ENCODE assay signal across 9 mouse cellular contexts in genomic region chr12:31895888-31896287, GRCm38 (mm10). TPM values are rescaled to one million over a fixed set of nuclear protein-coding genes. Genes with fewer than 3 reads are reported as not detected.
A peak's percentile ranks its signal among the peaks of the same experiment; 100 is the strongest.
DNase-seq lines count a peak whose midpoint lies in the region; ATAC-seq lines count a peak whose summit lies in the region.
"Had no signal": no experiment of that assay in that cellular context is flagged by ENCODE, and none has a peak within 500 bp of the region (broad histone marks: within the 10 kb centered on the region; RNA-seq: fewer than 3 reads in every experiment).

No protein-coding gene starts in this region.

- no peak overlapping the region for H3K9ac ChIP-seq in embryonic facial prominence, embryonic 14.5 days (ENCODE audit: low read depth, low read length)
- 0 out of 2 replicates have a peak overlapping the region, but pooled peaks have one; percentile 8 for H3K9ac ChIP-seq in midbrain, embryonic 13.5 days (replicated peaks)
- no peak overlapping the region for H3K9ac ChIP-seq in kidney, embryonic 16.5 days (replicated peaks; ENCODE audit: low read length)
- H3K9ac ChIP-seq: liver, embryonic 13.5 days had no signal

- H3K9me3 ChIP-seq in embryonic facial prominence, embryonic 14.5 days (ENCODE audit: control insufficient read depth, low read length): no peaks in the 10 kb centered on the region
- H3K9me3 ChIP-seq in midbrain, embryonic 13.5 days: no peaks in the 10 kb centered on the region
- H3K9me3 ChIP-seq in kidney, embryonic 16.5 days (ENCODE audit: low read length): no peaks in the 10 kb centered on the region
- H3K9me3 ChIP-seq: liver, embryonic 13.5 days had no signal

- H3K4me2 ChIP-seq in embryonic facial prominence, embryonic 14.5 days (ENCODE audit: low read depth, low read length): no peak overlapping the region
- H3K4me2 ChIP-seq in midbrain, embryonic 13.5 days (replicated peaks): no peak overlapping the region
- H3K4me2 ChIP-seq in kidney, embryonic 16.5 days (replicated peaks; ENCODE audit: low read depth, low read length): no peak overlapping the region
- H3K4me2 ChIP-seq: liver, embryonic 13.5 days had no signal

- 0 out of 2 replicates have a peak, but pooled peaks cover 9% of the 10 kb centered on the region for H3K36me3 ChIP-seq in embryonic facial prominence, embryonic 14.5 days (ENCODE audit: control insufficient read depth, insufficient read depth, low read length)
- H3K36me3 ChIP-seq in midbrain, embryonic 13.5 days: peaks cover 4% of the 10 kb centered on the region; the same call in 1 of the 2 replicates
- H3K36me3 ChIP-seq in kidney, embryonic 16.5 days (ENCODE audit: insufficient read depth, low read length): no peaks in the 10 kb centered on the region
- H3K36me3 ChIP-seq: liver, embryonic 13.5 days had no signal

- WGBS in embryonic facial prominence, embryonic 14.5 days: 18% methylated on average over 2 of the region's 2 CpGs
- WGBS in midbrain, embryonic 13.5 days: 6% methylated on average over 2 of the region's 2 CpGs
- 16% methylated on average over 2 of the region's 2 CpGs for WGBS in kidney, embryonic 16.5 days

- ATAC-seq in frontal cortex, adult (ENCODE audit: low TSS enrichment): peak; percentile 88
- peak; percentile 27; the same call in 1 of the 2 replicates for ATAC-seq in embryonic facial prominence, embryonic 14.5 days (ENCODE audit: low read depth)
- peak; percentile 91 for ATAC-seq in midbrain, embryonic 13.5 days
- no peak for ATAC-seq in inflammation-experienced regulatory T-cells, adult 6 months
- ATAC-seq in kidney, embryonic 16.5 days (ENCODE audit: low FRiP score, low TSS enrichment): no peak

- H3K4me3 ChIP-seq in embryonic facial prominence, embryonic 14.5 days (ENCODE audit: low read depth, low read length): no peak overlapping the region
- H3K4me3 ChIP-seq in midbrain, embryonic 13.5 days (replicated peaks): no peak overlapping the region
- no peak overlapping the region for H3K4me3 ChIP-seq in kidney, embryonic 16.5 days (ENCODE audit: low read length)
- H3K4me3 ChIP-seq: liver, embryonic 13.5 days had no signal

- no peaks in the 10 kb centered on the region for H3K4me1 ChIP-seq in embryonic facial prominence, embryonic 14.5 days (ENCODE audit: control insufficient read depth, insufficient read depth, low read length)
- H3K4me1 ChIP-seq in midbrain, embryonic 13.5 days (replicated peaks): peaks cover 32% of the 10 kb centered on the region
- H3K4me1 ChIP-seq in kidney, embryonic 16.5 days (ENCODE audit: insufficient read depth, low read length): no peaks in the 10 kb centered on the region
- H3K4me1 ChIP-seq: liver, embryonic 13.5 days had no signal

- H3K27me3 ChIP-seq in embryonic facial prominence, embryonic 14.5 days (replicated peaks; ENCODE audit: control insufficient read depth, insufficient read depth, low read length): no peaks in the 10 kb centered on the region
- no peaks in the 10 kb centered on the region for H3K27me3 ChIP-seq in midbrain, embryonic 13.5 days
- H3K27me3 ChIP-seq in kidney, embryonic 16.5 days (ENCODE audit: insufficient read depth, low read length): no peaks in the 10 kb centered on the region
- H3K27me3 ChIP-seq: liver, embryonic 13.5 days had no signal

- no peak for DNase-seq in frontal cortex, postnatal 14 days (ENCODE audit: low spot score in 2 of 2)
- DNase-seq in embryonic facial prominence, embryonic 14.5 days (ENCODE audit: low spot score): peak; percentile 27
- peak; percentile 43 to 55 for DNase-seq in layer of hippocampus, postnatal 36 days
- DNase-seq in thymus, adult 18-20 months: no peak
- DNase-seq: liver, embryonic 13.5 days had no signal

- no peak overlapping the region for H3K27ac ChIP-seq in embryonic facial prominence, embryonic 14.5 days (replicated peaks; ENCODE audit: low read depth, low read length)
- H3K27ac ChIP-seq in midbrain, embryonic 13.5 days: peak overlapping the region; percentile 75
- no peak overlapping the region for H3K27ac ChIP-seq in kidney, embryonic 16.5 days (ENCODE audit: low read length)
- H3K27ac ChIP-seq: liver, embryonic 13.5 days had no signal

RNA-seq across cellular contexts. Expression of gene Hbp1, which starts 54.4 kb away (rescaled TPM):
- 116 and 129 TPM in 2 replicates for polyA plus RNA-seq in embryonic facial prominence, embryonic 14.5 days (2014; fragmentation: Nextera tagmentation; extraction: Ambion mirVana)
- 10 to 100 TPM; 24.8 to 27.8 TPM for total RNA-seq in layer of hippocampus, postnatal 36 days (2021)
- polyA plus RNA-seq in midbrain, embryonic 13.5 days (2015; fragmentation: Nextera tagmentation; extraction: Ambion mirVana): 70.4 and 78.0 TPM in 2 replicates
- 100 to 1,000 TPM in 2 of 3 experiments, 10 to 100 TPM in 1; 90.3 to 147 (median 141) TPM for polyA plus RNA-seq in inflammation-experienced regulatory T-cells, adult 6 months (2017; shearing (Covaris generic))
- 127 and 132 TPM in 2 replicates for polyA plus RNA-seq in kidney, embryonic 16.5 days (2015; fragmentation: Nextera tagmentation; extraction: Ambion mirVana)

Comparison
In these comparisons a context has a peak if more than half of its experiments do, and no peak if none do; other contexts are left out.
1. ATAC-seq: peak in frontal cortex, adult (single experiment), embryonic facial prominence, embryonic 14.5 days (single experiment) and midbrain, embryonic 13.5 days (single experiment); none in inflammation-experienced regulatory T-cells, adult 6 months (single experiment) and kidney, embryonic 16.5 days (single experiment).
2. DNase-seq: peak in embryonic facial prominence, embryonic 14.5 days (single experiment) and layer of hippocampus, postnatal 36 days (2 of 2); none in frontal cortex, postnatal 14 days (0 of 2) and thymus, adult 18-20 months (0 of 2).